Mouse (Mus musculus): ENCODE results near the gene Hmgb2.
A peak's percentile ranks its signal among the peaks of the same experiment; 100 is the strongest.

Hmgb2 gene

GRCm38 (mm10) chr8:57563726-57564125 is 52.0 kb downstream of the Hmgb2 start:
- DNase-seq: no peak

GRCm38 (mm10) chr8:57565039-57565438 is 53.3 kb downstream of the Hmgb2 start:
- peak; percentile 59 for DNase-seq
